Mouse (Mus musculus): ENCODE results near the gene Erich3. TPM values are rescaled to one million over a fixed set of nuclear protein-coding genes. Genes with fewer than 3 reads are reported as not detected.
A peak's percentile ranks its signal among the peaks of the same experiment; 100 is the strongest.

Erich3 gene
- polyA plus RNA-seq, 1 experiment from 2014 or later = 0.04 TPM

GRCm38 (mm10) chr3:154682570-154682969 is 18.9 kb downstream of the Erich3 start:
- 0 out of 2 replicates have a peak, but pooled peaks cover 3% of the 10 kb centered on the region for H3K27me3 ChIP-seq (replicated peaks)
- WGBS = 50% methylated on average over 2 of the region's 2 CpGs
- no peak overlapping the region for H3K4me2 ChIP-seq
- H3K4me1 ChIP-seq = no peaks in the 10 kb centered on the region
- no peak for ATAC-seq (ENCODE audit: extremely low read depth, insufficient number of reproducible peaks, low FRiP score, low TSS enrichment)
- no peak overlapping the region for H3K27ac ChIP-seq (replicated peaks)
- H3K9me3 ChIP-seq = no peaks in the 10 kb centered on the region
- H3K36me3 ChIP-seq = no peaks in the 10 kb centered on the region
- H3K4me3 ChIP-seq = no peak overlapping the region
- no peak overlapping the region for H3K9ac ChIP-seq

GRCm38 (mm10) chr3:154683667-154684066 is 20.0 kb downstream of the Erich3 start:
- no peak overlapping the region for H3K4me2 ChIP-seq
- no peak overlapping the region for H3K27ac ChIP-seq (replicated peaks)
- H3K4me1 ChIP-seq = no peaks in the 10 kb centered on the region
- no peak overlapping the region for H3K9ac ChIP-seq
- WGBS = 88% methylated on average over 2 of the region's 2 CpGs
- ATAC-seq (ENCODE audit: extremely low read depth, insufficient number of reproducible peaks, low FRiP score, low TSS enrichment) = no peak
- no peak overlapping the region for H3K4me3 ChIP-seq
- H3K9me3 ChIP-seq = no peaks in the 10 kb centered on the region
- H3K27me3 ChIP-seq (replicated peaks) = 0 out of 2 replicates have a peak, but pooled peaks cover 3% of the 10 kb centered on the region
- no peaks in the 10 kb centered on the region for H3K36me3 ChIP-seq

- Histone ChIP-seq H3K9me3 (no peaks in the 10 kb centered on the region), H3K9ac (no peak overlapping the region), H3K27ac (replicated peaks) (no peak overlapping the region), H3K27me3 (replicated peaks) (no peaks in the 10 kb centered on the region; the same call in 1 of the 2 replicates), H3K4me1 (peaks cover 12% of the 10 kb centered on the region), H3K4me3 (no peak overlapping the region), H3K4me2 (no peak overlapping the region), H3K36me3 (no peaks in the 10 kb centered on the region)
- no peak for ATAC-seq (ENCODE audit: extremely low read depth, insufficient number of reproducible peaks, low FRiP score, low TSS enrichment)
Observed at GRCm38 (mm10) chr3:154690260-154690659, 26.6 kb downstream of the Erich3 start.

GRCm38 (mm10) chr3:154691897-154692571 is 28.4 kb downstream of the Erich3 start:
- 47% methylated on average over 14 of the region's 14 CpGs for whole genome bisulfite sequencing
- Histone ChIP-seq H3K27me3 (replicated peaks) (peaks cover 3% of the 10 kb centered on the region; the same call in 1 of the 2 replicates), H3K27ac (replicated peaks) (peak overlapping the region; percentile 33), H3K9me3 (no peaks in the 10 kb centered on the region), H3K4me2 (peak overlapping the region; percentile 42), H3K36me3 (no peaks in the 10 kb centered on the region), H3K4me1 (peaks cover 16% of the 10 kb centered on the region), H3K4me3 (no peak overlapping the region; the same call in 1 of the 2 replicates), H3K9ac (no peak overlapping the region)
- ATAC-seq (ENCODE audit: extremely low read depth, insufficient number of reproducible peaks, low FRiP score, low TSS enrichment) = peak; percentile 42; the same call in 1 of the 2 replicates

DNA sequence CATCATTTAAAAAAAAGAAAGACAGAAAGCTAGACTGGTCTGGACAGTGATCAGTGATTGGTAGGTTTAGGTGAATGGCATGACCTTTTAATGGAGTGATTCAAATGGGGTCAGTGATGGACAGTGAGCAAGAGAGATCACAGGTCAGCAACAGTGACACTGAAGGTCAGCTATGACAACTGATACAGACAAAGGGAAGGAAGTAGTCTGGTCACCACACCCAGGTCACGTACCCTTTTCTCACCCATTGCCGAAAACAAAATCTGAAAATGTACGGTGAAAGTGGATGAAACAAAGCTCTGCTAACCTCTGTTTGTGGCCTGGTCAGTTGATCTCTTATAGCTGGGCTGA is 28.9 kb downstream of the Erich3 start:
- H3K9me3 ChIP-seq = no peaks in the 10 kb centered on the region
- no peaks in the 10 kb centered on the region for H3K36me3 ChIP-seq
- WGBS = 42% methylated on average over 3 of the region's 3 CpGs
- no peak overlapping the region for H3K4me3 ChIP-seq
- peaks cover 3% of the 10 kb centered on the region; the same call in 1 of the 2 replicates for H3K27me3 ChIP-seq (replicated peaks)
- peaks cover 16% of the 10 kb centered on the region for H3K4me1 ChIP-seq
- H3K27ac ChIP-seq (replicated peaks) = peak overlapping the region; percentile 29; the same call in 1 of the 2 replicates
- H3K4me2 ChIP-seq = peak overlapping the region; percentile 42; the same call in 1 of the 2 replicates
- ATAC-seq (ENCODE audit: extremely low read depth, insufficient number of reproducible peaks, low FRiP score, low TSS enrichment) = 0 out of 2 replicates have a peak, but pooled peaks have one; percentile 14
- no peak overlapping the region for H3K9ac ChIP-seq

- H3K4me1 ChIP-seq = peaks cover 16% of the 10 kb centered on the region
- no peaks in the 10 kb centered on the region for H3K9me3 ChIP-seq
- H3K4me2 ChIP-seq = no peak overlapping the region
- H3K27ac ChIP-seq (replicated peaks) = no peak overlapping the region
- WGBS = 69% methylated on average over 4 of the region's 4 CpGs
- no peaks in the 10 kb centered on the region for H3K36me3 ChIP-seq
- H3K27me3 ChIP-seq (replicated peaks) = peaks cover 3% of the 10 kb centered on the region; the same call in 1 of the 2 replicates
- ATAC-seq (ENCODE audit: extremely low read depth, insufficient number of reproducible peaks, low FRiP score, low TSS enrichment) = no peak
- no peak overlapping the region for H3K9ac ChIP-seq
- H3K4me3 ChIP-seq = no peak overlapping the region
Observed at GRCm38 (mm10) chr3:154693902-154694301, 30.2 kb downstream of the Erich3 start.

DNA sequence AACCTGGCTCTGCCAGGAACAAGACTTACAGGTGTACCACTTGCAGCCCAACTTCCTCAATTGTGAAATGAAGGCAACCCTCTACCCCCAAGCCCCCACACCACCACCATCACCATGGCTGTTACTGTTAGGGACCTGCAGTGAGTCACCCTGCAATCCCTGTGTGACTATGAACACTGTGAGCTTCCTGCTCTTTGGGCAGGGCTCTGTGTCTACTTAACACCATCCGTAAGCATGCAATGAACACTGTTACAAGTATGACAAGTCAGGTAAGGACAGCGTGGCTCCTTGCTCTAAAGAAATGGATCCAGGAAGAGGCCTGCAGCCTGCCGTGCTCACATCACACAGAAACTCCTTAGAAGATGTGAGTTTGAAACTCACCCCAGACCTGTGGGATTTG is 33.0 kb downstream of the Erich3 start:
- peaks cover 15% of the 10 kb centered on the region for H3K4me1 ChIP-seq
- peaks cover 14% of the 10 kb centered on the region for H3K27me3 ChIP-seq (replicated peaks)
- no peak overlapping the region for H3K4me3 ChIP-seq
- no peak overlapping the region for H3K4me2 ChIP-seq
- no peak overlapping the region for H3K27ac ChIP-seq (replicated peaks)
- no peaks in the 10 kb centered on the region for H3K36me3 ChIP-seq
- H3K9ac ChIP-seq = no peak overlapping the region
- 83% methylated on average over 3 of the region's 3 CpGs for WGBS
- H3K9me3 ChIP-seq = no peaks in the 10 kb centered on the region
- ATAC-seq (ENCODE audit: extremely low read depth, insufficient number of reproducible peaks, low FRiP score, low TSS enrichment) = no peak

DNA sequence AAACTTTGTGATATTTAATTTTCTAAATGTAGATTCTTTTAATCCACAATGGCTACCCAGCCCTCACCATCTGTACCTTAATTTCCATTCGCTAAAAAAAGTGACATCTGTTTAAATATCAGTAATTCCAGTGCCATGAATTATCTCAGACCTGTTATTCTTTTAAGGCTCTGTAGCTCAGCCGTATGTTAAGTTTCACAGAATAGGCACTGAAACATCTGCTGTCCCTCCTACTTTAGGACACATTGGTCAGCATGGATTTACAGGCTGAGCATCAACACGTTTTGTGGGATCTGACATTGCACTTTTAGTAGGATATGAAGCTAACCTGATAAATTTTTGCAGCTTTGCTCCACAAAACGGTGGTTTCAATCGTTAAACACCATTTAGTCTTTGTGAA is 35.2 kb downstream of the Erich3 start:
- no peak overlapping the region for H3K4me3 ChIP-seq
- H3K4me1 ChIP-seq = peaks cover 17% of the 10 kb centered on the region
- H3K9ac ChIP-seq = no peak overlapping the region
- no peaks in the 10 kb centered on the region for H3K9me3 ChIP-seq
- no peak for ATAC-seq (ENCODE audit: extremely low read depth, insufficient number of reproducible peaks, low FRiP score, low TSS enrichment)
- no peaks in the 10 kb centered on the region for H3K36me3 ChIP-seq
- H3K4me2 ChIP-seq = no peak overlapping the region
- H3K27ac ChIP-seq (replicated peaks) = no peak overlapping the region
- WGBS = 62% methylated on average over 5 of the region's 5 CpGs
- H3K27me3 ChIP-seq (replicated peaks) = peaks cover 14% of the 10 kb centered on the region

DNA sequence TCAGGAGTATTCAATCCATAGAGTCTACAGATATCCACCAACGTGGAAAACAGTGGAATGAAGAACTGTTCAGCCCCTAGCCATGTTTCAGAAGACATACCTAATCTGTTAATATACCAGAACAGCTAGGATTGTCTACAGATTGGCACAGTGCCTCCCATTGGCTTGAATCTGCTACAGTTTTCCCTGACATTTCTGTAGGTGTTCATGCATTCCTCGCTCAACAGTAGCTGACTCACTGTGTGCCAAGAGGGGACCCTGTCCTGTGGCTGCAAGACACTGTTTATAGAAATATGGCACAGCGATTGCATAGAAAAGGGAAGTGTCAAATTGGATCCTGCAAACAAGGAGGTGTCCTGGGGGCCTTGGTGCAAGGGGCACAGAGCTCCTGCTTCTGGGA is 36.6 kb downstream of the Erich3 start:
- ATAC-seq (ENCODE audit: extremely low read depth, insufficient number of reproducible peaks, low FRiP score, low TSS enrichment) = no peak
- Histone ChIP-seq H3K27me3 (replicated peaks) (peaks cover 14% of the 10 kb centered on the region), H3K4me2 (no peak overlapping the region), H3K27ac (replicated peaks) (no peak overlapping the region), H3K9me3 (no peaks in the 10 kb centered on the region), H3K4me3 (no peak overlapping the region), H3K4me1 (peaks cover 28% of the 10 kb centered on the region), H3K36me3 (no peaks in the 10 kb centered on the region), H3K9ac (no peak overlapping the region)
- 67% methylated on average over 3 of the region's 3 CpGs for WGBS

DNA sequence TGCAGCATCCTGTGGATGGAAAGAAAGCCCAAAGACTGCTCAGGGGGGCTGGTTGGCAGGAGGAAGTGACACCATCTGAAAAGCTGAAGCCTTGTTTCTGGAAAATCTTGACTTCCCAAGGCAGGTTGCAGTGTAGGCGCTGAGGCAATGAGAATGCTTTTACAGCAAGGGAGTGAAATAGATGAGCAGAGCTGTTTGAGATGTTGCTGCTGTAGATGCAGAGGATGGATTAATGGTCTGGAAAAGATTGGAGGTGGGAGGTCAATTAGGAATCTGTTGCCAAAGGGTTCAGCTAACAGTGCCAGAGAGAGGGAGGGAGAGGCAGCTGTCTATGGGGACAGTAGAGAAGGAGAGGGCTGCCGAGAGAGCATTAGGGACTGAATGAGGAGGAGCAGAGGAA is 37.1 kb downstream of the Erich3 start:
- H3K27ac ChIP-seq (replicated peaks) = no peak overlapping the region
- H3K4me1 ChIP-seq = peaks cover 25% of the 10 kb centered on the region
- H3K9me3 ChIP-seq = no peaks in the 10 kb centered on the region
- WGBS = 66% methylated on average over 2 of the region's 2 CpGs
- no peaks in the 10 kb centered on the region for H3K36me3 ChIP-seq
- H3K27me3 ChIP-seq (replicated peaks) = peaks cover 14% of the 10 kb centered on the region
- H3K9ac ChIP-seq = no peak overlapping the region
- H3K4me3 ChIP-seq = no peak overlapping the region
- H3K4me2 ChIP-seq = no peak overlapping the region
- ATAC-seq (ENCODE audit: extremely low read depth, insufficient number of reproducible peaks, low FRiP score, low TSS enrichment) = no peak

DNA sequence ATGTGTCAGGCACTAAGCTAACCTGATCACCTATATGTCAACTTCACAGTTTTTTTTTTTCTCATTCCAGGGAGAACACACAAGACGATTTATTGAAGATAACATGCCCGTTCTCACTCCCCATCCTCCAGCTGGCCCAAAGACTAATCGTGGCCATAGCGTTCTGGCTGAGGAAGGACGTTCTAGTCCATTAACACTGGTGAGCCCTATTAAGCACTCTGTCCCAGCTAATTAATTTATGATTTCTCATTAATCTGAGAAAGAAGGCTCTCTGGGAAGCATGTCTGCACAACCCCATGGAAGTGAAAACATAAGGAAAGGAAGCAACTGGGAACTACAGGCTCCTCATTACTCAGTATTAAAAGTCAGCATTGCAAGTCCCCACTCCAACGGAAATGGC is 41.1 kb downstream of the Erich3 start:
- no peak for ATAC-seq (ENCODE audit: extremely low read depth, insufficient number of reproducible peaks, low FRiP score, low TSS enrichment)
- Histone ChIP-seq H3K4me3 (no peak overlapping the region), H3K27me3 (replicated peaks) (peaks cover 14% of the 10 kb centered on the region), H3K4me2 (no peak overlapping the region), H3K9ac (no peak overlapping the region), H3K36me3 (no peaks in the 10 kb centered on the region), H3K27ac (replicated peaks) (no peak overlapping the region), H3K9me3 (no peaks in the 10 kb centered on the region), H3K4me1 (peaks cover 25% of the 10 kb centered on the region)
- 66% methylated on average over 6 of the region's 6 CpGs for WGBS

DNA sequence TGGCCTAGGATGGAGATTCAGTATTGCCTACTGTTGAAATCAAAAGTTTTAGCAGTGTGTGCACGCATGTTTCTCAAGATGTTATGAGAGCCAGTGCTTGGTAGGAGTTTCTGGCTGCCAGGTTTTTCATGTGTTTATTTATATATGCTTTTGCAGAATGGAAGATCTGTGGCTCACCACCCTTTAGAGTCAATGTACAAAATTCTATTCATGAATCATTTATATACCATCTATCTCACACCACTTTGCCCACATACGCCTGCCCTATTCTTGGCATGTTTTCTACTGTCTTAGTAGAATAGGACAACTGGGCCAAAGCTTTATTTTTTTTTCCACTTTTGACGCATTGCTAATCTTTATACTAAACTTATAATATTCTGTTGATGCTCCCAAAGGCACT is 44.5 kb downstream of the Erich3 start:
- peaks cover 3% of the 10 kb centered on the region; the same call in 1 of the 2 replicates for H3K27me3 ChIP-seq (replicated peaks)
- H3K4me1 ChIP-seq = peaks cover 21% of the 10 kb centered on the region
- no peaks in the 10 kb centered on the region for H3K36me3 ChIP-seq
- WGBS = 80% methylated on average over 3 of the region's 3 CpGs
- no peak overlapping the region for H3K4me2 ChIP-seq
- H3K9me3 ChIP-seq = no peaks in the 10 kb centered on the region
- no peak overlapping the region for H3K27ac ChIP-seq (replicated peaks)
- no peak overlapping the region for H3K4me3 ChIP-seq
- no peak for ATAC-seq (ENCODE audit: extremely low read depth, insufficient number of reproducible peaks, low FRiP score, low TSS enrichment)
- H3K9ac ChIP-seq = no peak overlapping the region

All from heart, embryonic 13.5 days (tissue).